Mouse (Mus musculus): ENCODE data around the gene Igsf9. TPM values are rescaled to one million over a fixed set of nuclear protein-coding genes. Genes with fewer than 3 reads are reported as not detected.

Gene Igsf9
- total RNA-seq, 1 experiment = 45.6 TPM

DNA sequence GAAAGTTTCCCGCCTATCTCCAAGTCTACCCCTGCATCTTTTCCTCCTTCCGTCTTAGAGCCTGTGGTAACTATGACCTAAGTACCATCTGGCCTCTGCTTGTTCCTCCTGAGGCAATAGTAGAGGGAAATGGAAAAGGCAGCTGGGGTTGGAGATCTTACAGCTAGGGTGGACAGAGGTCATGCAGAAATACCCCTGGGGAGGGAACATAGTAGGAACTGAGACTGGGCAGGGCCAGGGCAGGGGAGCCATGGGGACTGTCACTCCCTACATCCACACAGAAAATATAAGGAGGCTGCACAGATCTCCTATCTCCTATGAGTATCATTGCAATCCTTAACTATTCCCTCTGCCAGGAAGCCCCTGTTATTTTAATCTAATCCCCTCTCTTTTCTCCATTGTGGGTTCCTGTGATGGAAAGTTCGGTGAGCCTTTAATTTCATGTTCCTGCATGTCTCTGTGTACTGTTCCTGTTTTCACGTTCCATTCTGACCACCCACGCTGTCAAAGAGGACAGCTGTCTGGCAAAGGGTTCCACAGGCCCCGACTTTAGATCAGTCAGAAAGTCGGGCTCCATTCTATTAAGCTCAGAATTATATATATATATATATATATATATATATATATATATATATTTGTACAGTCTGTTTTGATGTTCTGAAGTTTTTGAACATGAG is 25.4 kb upstream of the Igsf9 start:
- in situ Hi-C loops (cut with MboI; ENCODE audit: low sequenced_read_pairs in 2 of 2, unreplicated experiment in 2 of 2) = no loop called here
- TF ChIP-seq MAFK (IDR thresholded peaks at IDR 0.05; ENCODE audit: insufficient read depth, low read depth, low read length) (no peak), CHD2 (IDR thresholded peaks at IDR 0.05; ENCODE audit: low read depth, low read length) (no peak), HCFC1 (IDR thresholded peaks at IDR 0.05; ENCODE audit: borderline replicate concordance, insufficient read depth, low read length) (no peak), ZC3H11A (IDR thresholded peaks at IDR 0.05; ENCODE audit: borderline replicate concordance, low read depth, low read length) (no peak), ZNF384 (IDR thresholded peaks at IDR 0.05; ENCODE audit: low read depth, low read length) (no peak)
- Histone ChIP-seq H3K36me3 (ENCODE audit: control insufficient read depth, insufficient read depth, low read length, poor library complexity, severe bottlenecking) (no peaks in the 10 kb centered on the region), H3K4me1 (ENCODE audit: control insufficient read depth in 2 of 2, insufficient read depth in 2 of 2, low read length in 2 of 2, poor library complexity in 1 of 2) (peaks cover 5 to 11% of the 10 kb centered on the region in 2 experiments), H3K9ac (ENCODE audit: insufficient read depth, low read depth, low read length, poor library complexity, severe bottlenecking) (no peak overlapping the region; the same call in 1 of the 2 replicates), H3K9me3 (ENCODE audit: control insufficient read depth, insufficient read depth, low read depth, low read length) (no peaks in the 10 kb centered on the region), H3K27ac (ENCODE audit: insufficient read depth, low read depth, low read length, poor library complexity, severe bottlenecking) (peak overlapping the region; percentile 17; the same call in 1 of the 2 replicates), H3K4me3 (ENCODE audit: insufficient read depth in 1 of 2, low read depth in 1 of 2, low read length in 2 of 2, poor library complexity in 1 of 2, severe bottlenecking in 1 of 2) (0 out of 4 replicates have a peak overlapping the region, but pooled peaks of 1 of the 2 experiments have one; percentile 32)
- DNase-seq (ENCODE audit: low read depth, low spot score) = no peak

- Histone ChIP-seq H3K4me1 (ENCODE audit: control insufficient read depth in 2 of 2, insufficient read depth in 2 of 2, low read length in 2 of 2, poor library complexity in 1 of 2) (peaks cover 5 to 11% of the 10 kb centered on the region in 2 experiments), H3K4me3 (ENCODE audit: insufficient read depth in 1 of 2, low read depth in 1 of 2, low read length in 2 of 2, poor library complexity in 1 of 2, severe bottlenecking in 1 of 2) (no peak overlapping the region), H3K36me3 (ENCODE audit: control insufficient read depth, insufficient read depth, low read length, poor library complexity, severe bottlenecking) (no peaks in the 10 kb centered on the region), H3K27ac (ENCODE audit: insufficient read depth, low read depth, low read length, poor library complexity, severe bottlenecking) (no peak overlapping the region), H3K9ac (ENCODE audit: insufficient read depth, low read depth, low read length, poor library complexity, severe bottlenecking) (no peak overlapping the region), H3K9me3 (ENCODE audit: control insufficient read depth, insufficient read depth, low read depth, low read length) (no peaks in the 10 kb centered on the region)
- in situ Hi-C loops (cut with MboI; ENCODE audit: low sequenced_read_pairs in 2 of 2, unreplicated experiment in 2 of 2) = no loop called here
- TF ChIP-seq ZC3H11A (IDR thresholded peaks at IDR 0.05; ENCODE audit: borderline replicate concordance, low read depth, low read length) (no peak), CHD2 (IDR thresholded peaks at IDR 0.05; ENCODE audit: low read depth, low read length) (no peak), HCFC1 (IDR thresholded peaks at IDR 0.05; ENCODE audit: borderline replicate concordance, insufficient read depth, low read length) (no peak), MAFK (IDR thresholded peaks at IDR 0.05; ENCODE audit: insufficient read depth, low read depth, low read length) (no peak), ZNF384 (IDR thresholded peaks at IDR 0.05; ENCODE audit: low read depth, low read length) (no peak)
- DNase-seq (ENCODE audit: low read depth, low spot score) = no peak
Observed at GRCm38 (mm10) chr1:172457196-172457595, 24.4 kb upstream of the Igsf9 start.

GRCm38 (mm10) chr1:172458041-172458440 is 23.5 kb upstream of the Igsf9 start:
- DNase-seq (ENCODE audit: low read depth, low spot score) = no peak
- TF ChIP-seq MAFK (IDR thresholded peaks at IDR 0.05; ENCODE audit: insufficient read depth, low read depth, low read length) = no peak
- no peak for TF ChIP-seq ZNF384 (IDR thresholded peaks at IDR 0.05; ENCODE audit: low read depth, low read length)
- no peak for TF ChIP-seq ZC3H11A (IDR thresholded peaks at IDR 0.05; ENCODE audit: borderline replicate concordance, low read depth, low read length)
- no peak for TF ChIP-seq HCFC1 (IDR thresholded peaks at IDR 0.05; ENCODE audit: borderline replicate concordance, insufficient read depth, low read length)
- no peak for TF ChIP-seq CHD2 (IDR thresholded peaks at IDR 0.05; ENCODE audit: low read depth, low read length)
- Histone ChIP-seq H3K36me3 (ENCODE audit: control insufficient read depth, insufficient read depth, low read length, poor library complexity, severe bottlenecking) (no peaks in the 10 kb centered on the region), H3K9ac (ENCODE audit: insufficient read depth, low read depth, low read length, poor library complexity, severe bottlenecking) (no peak overlapping the region), H3K4me1 (ENCODE audit: control insufficient read depth in 2 of 2, insufficient read depth in 2 of 2, low read length in 2 of 2, poor library complexity in 1 of 2) (peaks cover 5 to 11% of the 10 kb centered on the region in 2 experiments), H3K9me3 (ENCODE audit: control insufficient read depth, insufficient read depth, low read depth, low read length) (no peaks in the 10 kb centered on the region), H3K4me3 (ENCODE audit: insufficient read depth in 1 of 2, low read depth in 1 of 2, low read length in 2 of 2, poor library complexity in 1 of 2, severe bottlenecking in 1 of 2) (no peak overlapping the region), H3K27ac (ENCODE audit: insufficient read depth, low read depth, low read length, poor library complexity, severe bottlenecking) (no peak overlapping the region; the same call in 1 of the 2 replicates)
- in situ Hi-C loops (cut with MboI; ENCODE audit: low sequenced_read_pairs in 2 of 2, unreplicated experiment in 2 of 2) = no loop called here

GRCm38 (mm10) chr1:172461602-172462001 is 20.0 kb upstream of the Igsf9 start:
- Histone ChIP-seq H3K4me1 (ENCODE audit: control insufficient read depth in 2 of 2, insufficient read depth in 2 of 2, low read length in 2 of 2, poor library complexity in 1 of 2) (peaks cover 2 to 8% of the 10 kb centered on the region in 2 experiments; a peak in 2 of 4 replicates), H3K9me3 (ENCODE audit: control insufficient read depth, insufficient read depth, low read depth, low read length) (no peaks in the 10 kb centered on the region), H3K36me3 (ENCODE audit: control insufficient read depth, insufficient read depth, low read length, poor library complexity, severe bottlenecking) (no peaks in the 10 kb centered on the region), H3K4me3 (ENCODE audit: insufficient read depth in 1 of 2, low read depth in 1 of 2, low read length in 2 of 2, poor library complexity in 1 of 2, severe bottlenecking in 1 of 2) (no peak overlapping the region), H3K27ac (ENCODE audit: insufficient read depth, low read depth, low read length, poor library complexity, severe bottlenecking) (no peak overlapping the region), H3K9ac (ENCODE audit: insufficient read depth, low read depth, low read length, poor library complexity, severe bottlenecking) (no peak overlapping the region)
- in situ Hi-C loops (cut with MboI; ENCODE audit: low sequenced_read_pairs in 2 of 2, unreplicated experiment in 2 of 2) = no loop called here
- TF ChIP-seq ZC3H11A (IDR thresholded peaks at IDR 0.05; ENCODE audit: borderline replicate concordance, low read depth, low read length) (no peak), HCFC1 (IDR thresholded peaks at IDR 0.05; ENCODE audit: borderline replicate concordance, insufficient read depth, low read length) (no peak), CHD2 (IDR thresholded peaks at IDR 0.05; ENCODE audit: low read depth, low read length) (no peak), ZNF384 (IDR thresholded peaks at IDR 0.05; ENCODE audit: low read depth, low read length) (no peak), MAFK (IDR thresholded peaks at IDR 0.05; ENCODE audit: insufficient read depth, low read depth, low read length) (no peak)
- DNase-seq (ENCODE audit: low read depth, low spot score) = no peak

Data from ES-E14 (cell line).